Mouse (Mus musculus): ENCODE data around the gene Ppa2.

- TF ChIP-seq CTCF (IDR thresholded peaks at IDR 0.05; ENCODE audit: low read depth, low read length), result peak; percentile 85
- no peak for TF ChIP-seq POLR2A (IDR thresholded peaks at IDR 0.05; ENCODE audit: borderline replicate concordance, low read depth, low read length)
These were observed 4.6 kb downstream of the Ppa2 start for GRCm38 (mm10) chr3:133314475-133314874.

All from bone marrow macrophage, adult 2 months (primary cell).